Mouse (Mus musculus): ENCODE measurements at regions not wholly inside any gene's neighbourhood (a gene's known extent, or its start where the extent isn't known, plus 50 kb on each side); places are given as distances from the start of the nearest gene placed in this dataset.

DNA sequence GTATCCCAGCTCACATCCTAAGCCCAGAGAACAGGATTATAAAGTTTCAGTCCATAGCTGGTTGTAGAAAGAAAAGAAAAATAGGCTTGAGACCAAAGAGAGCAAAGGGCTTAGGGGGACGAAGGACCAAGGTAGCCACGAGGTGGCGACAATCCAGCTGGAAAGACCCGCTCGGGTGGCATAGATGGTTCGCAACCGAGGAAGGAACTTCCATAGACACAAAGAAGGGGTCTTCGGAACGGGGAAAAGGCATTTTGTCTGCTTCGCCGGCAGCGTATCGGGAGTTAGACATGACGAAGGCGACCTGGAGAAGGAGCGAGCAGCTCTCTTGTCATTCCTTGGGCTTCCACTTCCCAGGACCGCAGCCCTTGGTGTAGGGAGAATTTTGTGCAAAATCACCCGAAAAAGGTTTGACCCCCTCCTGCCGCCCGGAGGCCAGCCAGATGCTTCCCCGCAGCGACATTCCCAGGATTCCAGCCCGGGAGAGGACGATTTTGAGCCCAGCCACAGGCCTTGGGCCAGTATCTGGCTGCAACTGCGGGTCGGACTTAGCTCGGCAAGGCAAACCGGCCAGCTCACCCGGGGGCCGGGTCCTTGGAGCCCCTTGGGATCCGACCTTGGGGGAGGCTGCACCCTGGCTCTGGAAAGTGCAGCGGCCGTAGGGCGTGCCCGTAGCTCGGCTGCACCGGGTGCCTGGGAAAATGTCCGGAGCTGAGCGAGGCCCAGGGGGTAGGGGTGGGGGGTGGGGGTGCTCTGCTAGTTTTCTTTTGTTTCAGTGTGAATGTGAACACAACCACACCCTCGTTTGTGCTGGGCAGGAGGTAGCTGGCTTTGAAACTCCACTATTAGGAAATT is 184.5 kb upstream of the Foxn2 start:
- peak; percentile 94 for DNase-seq (ENCODE audit: low read depth, low spot score)

- DNase-seq (ENCODE audit: low read depth, low spot score), result peak; percentile 73
Observed at GRCm38 (mm10) chr17:88256599-88257544, 183.6 kb upstream of the Foxn2 start.

- peak; percentile 87 for DNase-seq (ENCODE audit: low read depth, low spot score)
Observed at GRCm38 (mm10) chr17:88258361-88258796, 182.1 kb upstream of the Foxn2 start.

DNA sequence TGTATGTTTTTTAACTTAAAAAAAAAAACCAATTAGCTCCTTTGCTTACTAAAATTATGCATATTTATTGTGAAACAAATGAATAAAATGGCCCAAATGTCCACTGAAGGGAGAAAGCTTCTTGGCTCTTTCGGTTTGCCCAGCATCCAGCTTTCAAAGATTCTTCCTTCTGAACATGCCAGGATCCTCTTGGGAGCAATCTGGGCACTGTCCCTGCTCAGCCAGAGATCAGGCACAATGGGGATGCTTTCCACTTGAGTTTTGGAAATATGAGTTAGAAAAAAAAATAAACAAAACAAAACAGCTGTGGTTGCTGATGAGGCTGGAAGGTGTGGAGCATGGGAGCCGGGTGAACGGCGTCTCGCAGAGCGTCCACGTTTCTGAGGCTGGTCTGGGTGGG is 180.3 kb upstream of the Foxn2 start:
- no peak for DNase-seq (ENCODE audit: low read depth, low spot score)

- DNase-seq (ENCODE audit: low read depth, low spot score), result peak; percentile 72
Observed at GRCm38 (mm10) chr17:88260826-88261225, 179.7 kb upstream of the Foxn2 start.

DNA sequence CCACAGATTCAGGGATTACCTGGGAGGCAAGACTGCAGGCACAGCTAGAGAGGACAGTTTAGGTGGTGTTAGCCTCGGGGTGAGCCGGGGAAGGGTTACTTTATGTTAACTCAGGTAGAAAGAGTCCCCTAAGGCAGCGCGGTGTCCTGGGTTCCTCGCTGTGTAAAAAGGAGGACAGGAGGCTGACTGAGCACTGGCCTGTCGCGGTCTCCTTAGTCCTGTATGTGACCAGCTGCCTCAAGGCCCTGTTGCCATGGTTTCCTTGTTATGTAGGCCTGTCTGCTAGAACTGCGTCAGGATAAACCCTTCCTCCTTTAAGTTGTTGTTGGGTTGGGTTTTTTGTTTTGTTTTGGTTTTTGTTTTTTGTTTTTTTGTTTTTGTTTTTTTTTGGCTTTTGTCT is 179.0 kb upstream of the Foxn2 start:
- no peak for DNase-seq (ENCODE audit: low read depth, low spot score)

DNA sequence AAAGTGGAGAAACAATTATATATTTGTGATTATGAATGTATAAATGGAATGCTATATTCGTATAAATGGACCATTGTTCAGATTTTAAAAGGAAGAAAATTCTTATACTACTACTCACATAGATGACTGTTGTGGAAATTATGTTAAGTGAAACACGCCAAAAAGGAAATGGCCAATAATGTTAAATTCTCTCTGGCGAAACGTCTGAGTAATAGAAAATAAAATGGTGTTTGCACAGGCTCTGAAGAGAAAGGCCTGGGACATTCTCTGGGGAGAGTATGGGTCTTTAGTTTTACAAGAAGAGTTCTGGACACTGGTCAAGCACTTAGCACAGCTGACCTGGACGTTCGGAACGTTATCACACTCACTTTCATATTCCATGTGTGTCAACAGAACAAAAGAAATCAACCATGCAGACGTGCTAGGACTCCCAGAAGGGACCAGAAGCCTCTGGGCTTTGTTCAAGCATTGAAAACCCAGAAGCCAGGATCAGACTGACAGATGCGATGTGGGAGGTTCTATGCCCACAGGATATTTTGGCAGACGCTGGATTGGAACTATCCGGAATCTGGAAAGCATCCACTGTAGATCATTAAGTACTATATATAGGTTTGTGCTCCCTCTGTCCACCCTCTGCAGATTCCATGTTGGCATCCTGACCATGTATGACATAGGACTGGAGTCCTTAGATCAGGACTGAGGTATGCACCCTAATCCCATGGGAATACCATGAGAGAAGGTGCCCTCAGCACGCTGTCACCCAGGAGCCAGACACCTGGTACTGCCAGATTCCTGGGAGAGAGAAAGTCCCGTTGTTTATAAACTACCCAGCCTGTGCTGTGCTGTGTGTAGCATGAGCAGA is 178.0 kb upstream of the Foxn2 start:
- no peak for DNase-seq (ENCODE audit: low read depth, low spot score)

DNA sequence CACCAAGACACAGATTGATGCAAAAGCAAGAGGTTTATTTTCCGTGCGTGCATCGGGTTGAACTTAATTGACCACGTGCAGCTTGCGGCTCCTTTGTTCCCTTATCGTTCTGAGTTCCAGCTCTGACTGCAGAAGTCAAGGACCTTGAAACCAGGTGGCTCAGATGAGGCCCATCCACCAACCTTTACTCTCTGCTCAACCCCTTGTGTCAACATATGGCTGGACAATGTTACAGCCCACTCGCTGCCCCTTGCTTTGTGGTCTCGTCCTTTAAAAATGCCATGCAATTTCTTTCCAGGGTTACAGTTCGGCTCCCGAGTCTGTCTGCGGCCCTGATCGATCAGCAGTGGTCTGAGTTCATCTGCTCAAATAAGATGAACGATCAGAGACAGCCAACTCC is 175.2 kb upstream of the Foxn2 start:
- DNase-seq (ENCODE audit: low read depth, low spot score), result no peak

DNA sequence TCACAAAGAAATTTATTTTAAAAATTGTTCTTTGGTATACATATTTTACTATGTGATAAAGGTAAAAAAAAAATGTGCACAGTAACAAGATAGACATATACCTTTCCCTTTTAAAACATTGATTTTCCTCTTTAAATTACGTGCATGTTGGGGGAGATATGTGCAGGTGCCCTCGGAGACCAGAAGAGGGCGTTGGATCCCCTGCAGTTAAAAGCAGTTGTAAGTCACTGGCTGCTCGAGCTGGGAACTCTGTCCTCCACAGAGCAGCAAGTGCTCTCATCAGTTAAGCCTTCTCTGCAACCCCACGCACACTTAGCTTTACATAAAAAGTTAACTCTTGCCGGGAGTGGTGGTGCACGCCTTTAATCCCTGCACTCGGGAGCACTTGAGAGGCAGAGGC is 172.3 kb upstream of the Foxn2 start:
- peak; percentile 80 for DNase-seq (ENCODE audit: low read depth, low spot score)

GRCm38 (mm10) chr17:88268802-88269201 is 171.7 kb upstream of the Foxn2 start:
- DNase-seq (ENCODE audit: low read depth, low spot score), result peak; percentile 90

GRCm38 (mm10) chr17:88270896-88271295 is 169.6 kb upstream of the Foxn2 start:
- DNase-seq (ENCODE audit: low read depth, low spot score), result peak; percentile 80

DNA sequence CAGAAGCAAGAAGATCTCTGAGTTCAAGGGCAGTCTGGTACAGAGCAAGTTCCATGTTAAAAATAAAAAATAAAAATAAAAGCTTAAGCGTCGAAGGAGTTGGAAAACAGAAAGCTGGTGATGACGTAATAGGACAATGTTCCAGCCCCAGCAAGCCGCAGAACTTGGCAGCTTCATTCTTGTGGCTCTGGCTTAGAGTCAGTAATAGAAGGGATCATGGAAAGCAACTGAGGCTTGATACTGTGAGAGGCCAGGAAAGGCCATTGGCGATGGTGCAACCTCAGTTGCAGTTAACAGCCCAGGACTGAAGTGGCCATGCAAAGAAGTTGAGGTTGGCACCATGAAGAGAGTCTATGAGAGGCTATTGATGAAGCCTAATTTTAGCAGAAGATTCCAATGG is 168.3 kb upstream of the Foxn2 start:
- DNase-seq (ENCODE audit: low read depth, low spot score), result no peak

DNA sequence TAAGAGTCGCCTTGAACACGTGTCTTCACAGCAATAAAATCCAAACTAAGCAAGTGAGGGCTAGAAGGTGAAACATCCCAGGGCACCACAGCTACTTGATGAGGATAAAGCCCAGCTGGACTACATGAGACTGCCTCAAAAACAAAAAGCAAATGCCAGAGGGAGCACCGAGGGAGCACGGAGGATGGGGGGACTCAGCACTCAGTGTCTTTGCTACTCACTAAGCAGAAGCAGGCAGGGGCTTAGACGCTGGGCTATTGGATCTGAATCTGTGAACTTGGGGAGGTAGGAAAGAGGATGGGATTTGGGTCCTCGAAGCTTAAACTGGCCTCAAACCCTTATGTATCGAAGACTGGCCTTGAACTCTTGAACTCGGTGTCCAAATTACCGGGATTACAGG is 167.0 kb upstream of the Foxn2 start:
- no peak for DNase-seq (ENCODE audit: low read depth, low spot score)

DNA sequence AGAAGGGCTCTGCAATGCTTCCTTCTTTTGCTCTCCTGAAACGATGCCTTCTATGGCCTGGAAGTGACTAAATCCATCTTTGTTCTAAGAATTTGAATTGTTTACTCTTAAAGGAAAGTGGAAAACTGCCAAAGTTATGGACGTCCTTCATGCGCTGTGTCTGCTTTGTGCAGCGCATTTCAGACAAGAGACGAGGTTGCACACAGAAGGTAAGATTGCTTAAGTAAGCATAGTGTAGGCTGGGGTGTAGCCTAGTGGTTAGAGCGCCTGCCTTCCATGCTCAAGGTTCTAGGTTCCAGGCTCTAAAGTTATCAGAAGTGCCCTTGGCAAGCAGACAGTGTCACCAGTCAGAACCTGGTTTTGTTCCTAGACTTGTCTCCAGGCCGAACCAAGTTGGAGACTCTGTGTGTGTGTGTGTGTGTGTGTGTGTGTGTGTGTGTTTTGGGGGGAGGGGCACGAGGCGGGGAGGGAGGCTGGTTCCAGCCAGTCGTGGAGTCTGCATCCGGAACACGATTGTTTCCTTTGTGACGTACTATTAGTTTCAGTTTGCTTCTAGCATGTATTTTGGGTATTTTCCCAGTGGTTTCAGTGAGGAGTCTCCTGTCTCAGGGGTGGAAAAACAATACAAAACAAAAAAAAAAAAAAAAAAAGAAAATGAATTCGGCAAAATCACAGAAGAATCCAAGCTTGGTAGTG is 166.4 kb upstream of the Foxn2 start:
- peak; percentile 35 for DNase-seq (ENCODE audit: low read depth, low spot score)

- DNase-seq (ENCODE audit: low read depth, low spot score), result no peak
Observed at GRCm38 (mm10) chr17:88274720-88275433, 165.6 kb upstream of the Foxn2 start.

DNA sequence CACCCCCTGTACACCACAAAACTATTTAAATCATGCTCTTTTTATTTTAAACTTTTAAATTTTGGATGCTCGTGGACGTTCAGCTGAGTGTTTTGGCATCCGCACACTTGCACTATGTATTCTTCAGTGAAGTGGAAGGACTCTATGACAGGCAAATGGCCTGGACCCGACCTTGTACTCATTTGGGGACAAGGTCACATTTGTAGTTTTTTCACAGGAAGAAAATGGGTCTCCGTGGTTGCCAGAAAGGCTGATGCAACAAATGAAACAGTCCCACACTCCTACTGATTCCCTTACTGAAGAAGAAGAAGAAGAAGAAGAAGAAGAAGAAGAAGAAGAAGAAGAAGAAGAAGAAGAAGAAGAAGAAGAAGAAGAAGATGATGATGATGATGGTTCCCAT is 160.9 kb upstream of the Foxn2 start:
- DNase-seq (ENCODE audit: low read depth, low spot score), result no peak

GRCm38 (mm10) chr17:88282711-88283110 is 157.8 kb upstream of the Foxn2 start:
- DNase-seq (ENCODE audit: low read depth, low spot score), result peak; percentile 46

- DNase-seq (ENCODE audit: low read depth, low spot score), result no peak
Observed at GRCm38 (mm10) chr17:88284477-88284876, 156.0 kb upstream of the Foxn2 start.

GRCm38 (mm10) chr17:88287861-88288260 is 152.7 kb upstream of the Foxn2 start:
- DNase-seq (ENCODE audit: low read depth, low spot score), result no peak

GRCm38 (mm10) chr17:88297520-88297919 is 143.0 kb upstream of the Foxn2 start:
- no peak for DNase-seq (ENCODE audit: low read depth, low spot score)

Data from ZHBTc4 (cell line).